Mouse (Mus musculus) cerebellum, postnatal 10 days (tissue): Measurements from ENCODE around the gene Ppat.
A peak's percentile ranks its signal among the peaks of the same experiment; 100 is the strongest.
"Not testable (repeated sequence)": the region's sequence is repeated elsewhere in the genome, so short reads cannot be mapped to it uniquely, and the experiment has no call there.

Experiments
- DNase-seq, 2 experiments: peaks; one replicate each; pipeline ENCODE4 v3.0.0; 2021; ENCODE audit warnings: mixed read lengths in 2 of 2

Ppat gene

DNA sequence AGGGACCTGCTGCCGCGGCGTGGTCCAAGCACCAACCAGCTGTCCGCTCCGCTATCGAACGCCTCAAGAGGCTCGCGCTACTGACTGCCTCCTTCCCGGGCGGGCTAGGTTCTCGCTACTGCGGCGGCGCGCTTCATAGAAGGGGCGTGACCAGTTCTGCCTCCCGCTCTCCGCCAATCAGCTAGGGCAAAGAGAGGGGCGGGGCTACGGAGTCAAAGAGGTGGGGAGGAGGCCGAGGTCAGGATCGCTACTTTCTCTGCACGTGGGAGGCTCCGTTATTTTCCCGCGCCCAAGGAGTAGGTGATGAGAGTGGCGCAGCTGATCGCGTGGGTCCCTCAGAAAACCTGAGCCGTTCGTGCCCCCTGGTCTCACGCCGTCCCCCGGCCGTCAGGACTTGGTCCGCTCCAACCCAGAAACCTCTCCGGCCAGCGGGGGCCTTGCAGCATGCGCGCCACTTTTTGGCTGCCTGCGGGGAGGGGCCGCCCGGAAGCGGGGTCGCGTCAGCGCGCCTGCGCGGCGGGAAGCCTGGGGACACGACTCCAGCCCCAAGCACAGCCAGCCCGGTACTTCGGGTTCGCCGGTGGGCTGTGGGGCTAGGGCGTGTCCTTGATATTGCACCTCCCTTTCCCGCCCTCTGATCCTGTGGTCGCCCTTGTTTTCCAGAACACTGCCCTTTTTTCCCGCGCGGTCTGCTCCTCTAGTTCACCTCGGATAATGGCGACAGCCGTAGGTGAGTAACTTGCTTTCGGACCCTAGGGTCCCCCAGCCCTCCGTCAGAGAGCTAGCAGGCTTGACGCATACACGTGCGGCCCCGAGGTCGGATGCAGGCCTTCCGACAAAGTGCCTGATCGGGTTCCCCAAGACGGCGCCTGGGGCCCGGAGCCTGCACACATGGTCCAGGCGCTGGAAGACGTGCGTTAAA, at the start of gene Ppat, which contains the start of gene Paics:
Ppat (minus strand) TSS at position 473 of the 922 bp plus-strand sequence.
Paics (plus strand) TSS at position 202 of the 922 bp plus-strand sequence.
- peak; percentile 99 for DNase-seq

DNA sequence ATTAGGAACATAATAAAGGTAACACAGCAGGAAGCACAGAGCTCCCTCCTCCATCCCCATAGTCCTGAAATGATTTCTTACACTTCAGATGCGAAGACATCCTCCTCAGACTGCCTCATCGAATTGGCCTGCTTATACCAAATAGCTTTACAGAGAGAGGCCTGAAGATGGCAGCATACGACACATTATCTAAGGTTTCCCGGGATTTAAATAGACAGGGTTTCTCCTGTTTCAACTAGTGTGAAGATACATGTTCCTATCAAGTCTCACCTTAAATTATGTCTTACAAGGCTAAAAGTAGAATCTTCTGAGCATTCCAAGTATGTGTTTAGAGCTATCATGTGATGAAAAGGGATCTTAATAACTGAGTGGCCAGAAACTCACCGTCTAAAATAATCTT, 47.0 kb upstream of the Ppat start:
- DNase-seq, result peak; percentile 37 to 49

DNA sequence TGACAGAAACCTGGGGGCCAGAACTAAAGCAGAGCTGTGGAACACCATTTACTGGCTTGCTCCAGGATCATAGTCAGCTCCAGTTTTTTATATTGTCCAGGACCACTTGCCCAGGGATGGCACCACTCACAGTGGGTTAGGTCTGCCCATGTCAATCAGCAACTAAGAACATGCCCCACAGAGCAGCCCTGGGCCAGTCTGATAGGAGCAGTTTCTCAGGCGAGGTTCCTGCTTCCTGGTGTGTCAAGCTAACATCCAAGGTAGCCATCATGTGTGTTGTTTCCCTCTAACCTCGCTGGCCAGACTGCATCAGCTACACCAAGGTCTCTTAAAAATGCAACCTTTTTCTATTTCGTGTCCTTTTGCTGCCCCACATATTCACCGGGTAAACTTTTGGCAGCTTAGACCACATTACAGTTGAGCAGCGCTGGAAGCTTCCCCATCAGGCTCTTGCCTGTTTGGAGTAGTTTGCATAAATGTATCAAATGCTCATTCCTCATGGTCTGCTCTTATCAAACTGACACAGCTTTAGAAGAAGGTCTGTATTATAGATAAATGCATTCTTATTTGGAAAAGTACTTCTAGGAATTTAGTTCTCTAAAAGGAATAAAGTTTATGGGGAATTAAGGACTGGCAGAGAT, 41.9 kb upstream of the Ppat start:
- DNase-seq, result no peak

GRCm38 (mm10) chr5:76990789-76991188, 39.4 kb upstream of the Ppat start:
- no peak for DNase-seq

DNA sequence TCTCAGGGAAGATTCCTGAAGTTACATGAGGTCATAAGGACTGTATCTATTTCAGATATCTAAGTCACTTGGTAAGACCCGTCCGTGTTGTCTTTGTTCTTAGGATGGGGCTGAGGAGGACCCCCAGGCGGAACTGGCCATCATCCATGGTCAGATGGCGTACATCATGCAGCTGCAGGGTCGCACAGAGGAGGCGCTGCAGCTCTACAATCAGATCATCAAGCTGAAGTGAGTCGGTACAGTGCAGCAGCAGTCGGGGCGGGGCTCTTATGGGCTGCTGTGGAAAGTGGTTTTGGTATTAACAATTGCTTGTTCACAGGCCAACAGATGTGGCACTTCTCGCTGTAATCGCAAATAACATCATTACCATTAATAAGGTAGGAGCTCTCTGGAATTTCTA, 32.6 kb upstream of the Ppat start:
- no peak for DNase-seq

DNA sequence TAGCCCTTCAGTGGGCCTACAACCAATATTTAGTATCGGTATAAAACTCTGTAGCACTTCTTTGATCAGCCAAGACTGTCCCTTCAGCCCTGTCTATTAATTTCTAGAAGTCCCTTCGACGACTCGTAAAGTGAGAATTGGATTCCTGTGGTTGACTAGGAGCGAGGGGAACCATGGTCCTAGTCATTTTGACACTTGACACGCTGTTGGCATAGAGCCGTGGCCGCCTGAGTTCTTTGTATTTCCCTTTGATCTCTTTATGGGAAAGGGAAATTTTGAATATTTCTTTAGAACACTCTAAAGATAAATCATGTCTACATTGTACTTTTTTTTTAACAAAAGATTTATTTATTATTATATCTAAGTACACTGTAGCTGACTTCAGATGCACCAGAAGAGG, 24.4 kb upstream of the Ppat start:
- DNase-seq, result peak in 1 of 2 experiments; percentile 12

DNA sequence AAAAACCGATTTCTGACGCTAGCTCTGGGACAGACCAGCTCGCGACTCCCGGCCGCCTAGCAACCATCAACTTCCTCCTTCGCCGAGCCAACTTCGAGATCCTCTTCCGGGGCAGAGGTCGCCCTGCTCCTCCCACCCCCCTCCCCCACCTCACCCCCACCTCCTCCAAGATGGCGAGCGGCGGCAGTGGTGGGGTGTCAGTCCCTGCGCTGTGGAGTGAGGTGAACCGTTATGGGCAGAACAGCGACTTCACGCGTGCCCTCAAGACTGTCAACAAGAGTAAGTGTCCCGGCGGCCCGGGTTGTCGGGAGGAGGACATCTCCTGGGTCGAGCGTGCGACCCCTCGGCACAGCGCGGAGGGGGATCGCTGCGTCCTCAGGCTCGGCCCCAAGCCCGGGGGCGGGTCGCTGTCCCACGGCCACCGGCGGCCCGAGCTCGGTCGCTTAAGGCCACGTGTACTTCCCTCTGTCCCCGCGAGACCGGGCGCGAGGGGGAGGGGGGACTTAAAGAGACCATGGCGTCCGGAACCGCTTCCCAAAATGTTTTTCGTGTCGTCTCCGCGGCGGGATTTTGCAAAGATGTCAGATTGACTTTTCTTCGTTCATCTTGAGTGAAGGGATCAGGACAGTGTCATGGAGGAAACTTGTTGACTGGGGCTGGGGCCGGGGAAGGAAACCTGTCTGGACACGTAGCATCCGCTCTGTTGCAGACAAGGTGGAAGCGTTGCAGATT, 23.3 kb upstream of the Ppat start, which contains the start of gene Srp72:
Srp72 (plus strand) TSS at position 130 of the 732 bp plus-strand sequence.
- DNase-seq, result peak; percentile 94 to 96

DNA sequence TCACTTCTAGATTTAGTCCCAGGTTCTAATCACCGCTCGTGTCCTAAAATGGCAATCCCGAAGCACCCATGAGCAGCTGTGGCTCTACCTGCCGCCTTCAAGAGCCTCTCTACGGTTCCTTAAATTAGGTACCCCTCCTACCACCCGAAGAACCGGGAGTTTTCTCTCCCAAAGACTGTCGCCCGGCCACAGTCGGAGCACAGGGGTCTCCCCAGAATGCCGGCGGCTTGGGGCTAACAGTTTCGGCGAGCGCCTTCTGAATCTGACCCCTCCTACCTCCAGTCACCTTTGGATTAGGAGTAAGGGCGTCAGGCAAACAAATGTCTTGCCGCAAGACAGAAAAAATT, 22.8 kb upstream of the Ppat start:
- DNase-seq, result no peak

- DNase-seq, result no peak
Observed at GRCm38 (mm10) chr5:76973488-76973887, 22.1 kb upstream of the Ppat start.

- DNase-seq, result not testable (repeated sequence)
Observed at GRCm38 (mm10) chr5:76971115-76971514, 19.7 kb upstream of the Ppat start.

- peak; percentile 37 to 40 for DNase-seq
Observed at GRCm38 (mm10) chr5:76969250-76969649, 17.9 kb upstream of the Ppat start.

DNA sequence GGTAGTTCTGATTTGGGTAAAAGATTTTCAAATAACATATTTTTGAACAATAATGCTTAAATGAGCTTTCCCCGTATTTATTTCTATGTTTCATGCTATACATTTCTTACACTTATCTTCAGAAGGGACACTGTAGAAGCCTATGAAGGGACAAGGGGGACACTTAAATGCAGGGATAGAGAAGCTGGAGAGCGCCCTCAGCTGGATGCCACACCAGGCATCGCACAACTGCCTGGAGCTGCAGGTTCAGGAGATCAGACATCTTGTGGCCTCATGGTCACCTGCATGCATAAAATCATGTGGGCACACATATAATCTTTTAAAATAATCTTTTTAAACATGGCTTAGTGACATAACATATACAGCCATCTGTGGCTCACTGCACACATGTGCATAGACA, 13.3 kb upstream of the Ppat start:
- DNase-seq, result no peak

- no peak for DNase-seq
Observed at GRCm38 (mm10) chr5:76962545-76962944, 11.2 kb upstream of the Ppat start.

GRCm38 (mm10) chr5:76959587-76959986, 8.2 kb upstream of the Ppat start:
- DNase-seq, result no peak

DNA sequence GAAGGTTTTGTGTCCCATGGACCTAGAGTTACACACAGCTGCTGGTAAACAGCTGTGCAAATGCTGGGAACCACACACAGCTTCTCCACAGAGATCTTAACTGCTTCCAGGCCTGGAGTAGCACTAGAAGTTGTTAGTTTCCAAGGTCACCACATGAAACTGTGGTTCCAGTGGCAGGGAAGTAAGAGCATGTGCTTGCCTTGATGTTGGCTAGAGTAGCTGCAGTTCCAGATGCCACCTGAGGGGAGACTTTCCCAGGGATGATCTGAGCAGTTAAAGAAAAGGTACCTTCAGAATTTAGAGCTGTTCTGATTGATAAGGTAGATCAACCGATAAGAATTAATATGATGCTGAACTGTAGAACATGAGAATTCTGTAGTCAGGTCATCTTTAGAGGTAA, 6.6 kb upstream of the Ppat start:
- DNase-seq, result no peak

DNA sequence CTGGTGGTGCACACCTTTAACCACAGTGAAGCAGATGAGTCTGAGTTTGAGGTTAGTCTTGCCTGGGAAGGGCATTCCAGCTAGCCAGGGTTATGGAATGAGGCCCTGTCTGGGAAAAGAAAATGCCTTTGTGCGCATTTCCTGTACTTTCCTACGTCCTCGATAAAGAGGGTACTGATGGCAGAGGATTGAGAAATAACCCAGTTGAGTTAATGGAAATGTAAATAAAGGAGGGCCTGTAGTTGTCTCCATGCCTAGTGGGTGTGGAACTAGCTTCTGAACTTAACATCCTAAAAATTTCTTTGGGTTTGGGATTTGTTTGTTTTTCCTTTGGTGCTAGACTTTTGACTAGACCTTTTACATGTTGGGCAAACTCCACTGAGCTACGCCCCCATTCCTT, 4.1 kb upstream of the Ppat start:
- DNase-seq, result no peak

- no peak for DNase-seq
Observed at GRCm38 (mm10) chr5:76954271-76954900, 3.0 kb upstream of the Ppat start.

DNA sequence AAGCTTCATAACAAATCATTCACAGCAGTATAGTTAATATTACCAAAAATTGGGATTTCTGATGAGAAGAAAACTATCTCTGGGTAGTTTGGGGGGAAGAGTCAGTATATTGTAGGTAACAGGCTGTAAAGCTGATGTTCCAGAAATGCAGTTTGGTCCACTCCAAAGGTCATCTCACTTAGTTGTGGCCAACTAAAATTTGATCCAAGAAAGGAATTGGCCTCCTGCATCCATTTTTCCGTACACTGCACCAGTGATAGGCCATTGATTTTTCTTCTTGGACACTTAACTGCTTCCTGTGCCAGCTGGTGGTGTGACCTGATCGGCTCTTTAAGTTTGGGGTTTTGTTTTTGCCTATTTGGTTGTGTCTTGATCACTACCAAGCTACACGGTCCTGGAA, 2.4 kb upstream of the Ppat start:
- DNase-seq, result no peak

DNA sequence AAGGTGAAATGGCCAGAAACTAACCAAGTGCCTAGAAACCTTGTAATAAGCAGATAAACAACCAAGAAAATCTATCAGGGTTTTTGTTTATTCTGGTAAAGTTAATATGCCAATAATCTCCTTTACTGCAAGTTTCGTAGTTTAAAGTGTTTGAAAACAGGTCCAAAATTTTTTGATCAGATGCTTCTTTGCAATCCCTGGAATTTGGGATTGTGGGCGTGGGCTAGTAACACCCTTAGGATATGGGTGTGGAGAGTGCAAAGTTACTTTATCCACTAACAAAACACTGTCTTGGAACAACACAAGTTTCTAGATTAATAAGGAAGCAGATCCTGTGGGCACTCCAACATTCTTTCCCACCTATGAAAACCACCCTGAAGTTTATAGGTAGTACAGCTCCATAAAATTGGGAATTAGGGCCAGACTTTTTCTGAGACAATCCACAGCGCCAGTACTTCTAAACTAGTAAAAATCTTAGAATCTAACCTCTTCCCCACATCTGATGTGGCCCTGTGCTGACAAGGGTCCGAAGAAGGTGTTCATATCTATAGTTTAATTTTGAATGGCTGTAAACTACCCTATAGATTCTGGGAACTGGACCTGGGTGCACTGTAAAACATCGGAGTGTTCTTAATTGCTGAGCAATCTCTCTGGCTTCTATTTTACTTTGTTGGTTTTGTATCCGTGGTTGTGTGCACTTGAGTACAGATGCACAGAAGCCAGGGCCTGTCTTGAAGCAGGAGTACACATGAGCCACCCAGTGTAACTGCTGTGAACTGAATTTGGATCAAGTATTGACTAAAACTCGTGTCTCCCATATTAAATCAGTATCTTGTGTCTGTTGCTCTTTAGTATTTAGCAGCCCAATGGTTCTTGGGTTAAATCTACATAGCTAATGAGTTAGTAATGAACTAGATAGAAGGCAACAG, 998 bp upstream of the Ppat start:
- DNase-seq, result no peak

DNA sequence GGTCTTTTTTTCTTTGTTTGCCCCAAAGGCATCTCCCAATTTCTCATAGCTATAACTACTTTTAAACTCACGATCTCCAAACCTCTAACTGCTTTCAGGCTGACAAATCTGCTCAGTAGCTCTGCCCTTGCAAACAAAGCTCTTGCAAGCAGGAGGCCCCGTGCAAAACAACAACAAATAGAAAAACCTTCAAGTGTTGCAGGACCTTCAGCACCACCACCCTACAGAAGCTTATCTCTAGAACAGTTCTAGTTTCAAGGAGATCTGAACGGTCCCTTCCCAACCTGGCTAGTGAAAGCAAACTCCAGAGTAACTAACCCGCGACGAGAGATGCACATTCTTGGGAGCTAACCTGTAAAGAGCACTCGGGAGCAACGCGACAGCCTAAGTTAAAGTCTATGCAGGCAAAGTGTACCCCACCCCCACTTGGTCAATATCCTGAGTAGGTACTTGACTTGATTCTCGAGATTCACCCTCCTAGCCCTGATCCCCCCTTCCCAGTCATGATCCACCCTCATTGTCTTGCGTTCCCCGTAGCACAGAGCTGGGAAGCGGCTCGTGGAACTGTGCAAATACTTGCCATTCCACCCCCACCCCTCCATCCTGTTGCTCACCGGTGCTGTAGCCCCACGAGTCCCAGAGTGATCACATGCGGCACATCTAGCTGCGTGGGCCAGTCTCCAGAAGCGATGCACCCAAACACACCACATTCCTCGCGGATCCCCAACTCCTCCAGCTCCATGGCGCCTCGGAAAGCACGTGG, 854 bp downstream of the Ppat start:
- DNase-seq, result peak in 1 of 2 experiments; percentile 10

GRCm38 (mm10) chr5:76947758-76948157, 3.6 kb downstream of the Ppat start:
- no peak for DNase-seq
